Mouse (Mus musculus) left cerebral cortex, postnatal 10 days (tissue): ENCODE data around the gene Dis3l. TPM values are rescaled to one million over a fixed set of nuclear protein-coding genes. Genes with fewer than 3 reads are reported as not detected.
"Not testable (repeated sequence)": the region's sequence is repeated elsewhere in the genome, so short reads cannot be mapped to it uniquely, and the experiment has no call there.

ENCODE experiments used
- DNase-seq, 2 experiments: peaks; one replicate each; pipeline ENCODE4 v3.0.0; 2021 to 2022; ENCODE audit warnings: low spot score in 2 of 2, mixed read lengths in 1 of 2; ENCODE audit errors: extremely low spot score in 1 of 2
- intact Hi-C: fragments of 180-260 bp; cut with DNase I; formaldehyde crosslinking; loops from one replicate; pipeline ENCODE4 v1.15.1; 2025
- total RNA-seq, 2 experiments: library from RNA; stranded (reverse); gene quantifications; 2 replicates each; pipeline ENCODE4 v1.2.3; 2021

Gene Dis3l
- total RNA-seq, 2 experiments from 2014 or later: 28.5 to 30.2 TPM

- DNase-seq: peak; percentile 53 to 85
- intact Hi-C loops: loop anchor here (5.0 kb wide), 2 partner anchors 397 to 622 kb away; partner anchors contain the start of genes Ints14 and Rab11a
These were observed 486 bp downstream of the Dis3l start for GRCm38 (mm10) chr9:64340351-64341253.

DNA sequence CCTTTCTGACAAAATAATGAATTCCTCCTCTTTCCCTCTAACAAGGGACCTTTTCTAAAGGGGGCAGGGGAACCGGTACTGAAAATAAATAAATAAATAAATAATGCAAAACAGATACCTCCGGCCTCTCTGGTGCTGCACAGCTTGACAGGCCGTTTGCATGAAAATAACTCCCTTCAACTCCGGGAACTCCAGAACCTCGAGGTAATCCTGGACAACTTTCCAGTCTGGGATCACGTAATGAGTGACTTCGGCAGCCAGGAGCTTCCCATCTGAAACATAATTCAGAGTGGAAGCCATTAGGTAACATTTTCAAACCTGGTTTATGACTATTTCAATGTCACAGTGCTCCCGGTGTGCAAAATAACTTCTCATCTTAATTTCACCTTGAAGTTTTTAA, 1.7 kb downstream of the Dis3l start:
- DNase-seq: no peak
- intact Hi-C loops: no loop called here

DNA sequence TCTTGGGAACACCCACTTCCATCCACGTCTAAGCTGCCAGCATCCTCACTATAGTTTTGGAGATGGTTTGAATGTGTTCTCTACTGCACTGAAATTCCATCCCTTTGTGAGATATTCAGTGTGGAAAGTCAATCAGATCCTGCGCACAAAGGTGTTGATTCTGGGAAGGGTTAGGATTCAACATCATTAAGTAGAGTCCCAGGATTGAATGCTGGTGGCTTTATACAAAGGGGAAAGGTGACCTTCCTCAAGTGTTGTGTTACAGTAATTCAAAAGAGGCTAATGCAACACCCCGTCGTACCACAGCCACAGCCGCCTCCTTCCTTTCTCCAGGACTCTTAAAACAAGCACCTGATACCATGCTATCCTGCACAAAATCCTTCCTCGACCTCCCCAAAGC, 5.3 kb downstream of the Dis3l start:
- no peak for DNase-seq
- intact Hi-C loops: no loop called here

DNA sequence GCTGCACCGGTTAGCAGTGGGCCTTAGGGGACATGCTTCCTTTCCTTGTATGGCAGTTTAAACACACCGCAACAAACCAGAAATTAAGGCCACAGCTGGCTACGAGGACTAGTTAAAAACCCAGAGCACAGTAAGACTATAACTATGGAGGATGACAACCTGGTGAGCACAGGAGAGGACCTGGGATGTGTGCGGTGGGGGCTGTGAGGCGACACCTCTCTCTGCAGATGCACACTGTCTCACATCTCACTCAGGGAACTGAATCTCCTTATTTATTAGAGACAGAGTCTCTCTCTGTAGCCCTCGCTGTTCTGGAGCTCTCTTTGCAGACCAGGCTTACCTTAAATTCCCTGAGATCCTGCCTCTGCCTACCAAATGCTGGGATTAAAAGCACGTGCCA, 17.1 kb downstream of the Dis3l start:
- intact Hi-C loops: no loop called here
- no peak for DNase-seq

- intact Hi-C loops: no loop called here
- no peak for DNase-seq
These were observed 24.1 kb downstream of the Dis3l start for GRCm38 (mm10) chr9:64316986-64317385.

GRCm38 (mm10) chr9:64314696-64315095, 26.4 kb downstream of the Dis3l start:
- intact Hi-C loops: no loop called here
- no peak for DNase-seq

DNA sequence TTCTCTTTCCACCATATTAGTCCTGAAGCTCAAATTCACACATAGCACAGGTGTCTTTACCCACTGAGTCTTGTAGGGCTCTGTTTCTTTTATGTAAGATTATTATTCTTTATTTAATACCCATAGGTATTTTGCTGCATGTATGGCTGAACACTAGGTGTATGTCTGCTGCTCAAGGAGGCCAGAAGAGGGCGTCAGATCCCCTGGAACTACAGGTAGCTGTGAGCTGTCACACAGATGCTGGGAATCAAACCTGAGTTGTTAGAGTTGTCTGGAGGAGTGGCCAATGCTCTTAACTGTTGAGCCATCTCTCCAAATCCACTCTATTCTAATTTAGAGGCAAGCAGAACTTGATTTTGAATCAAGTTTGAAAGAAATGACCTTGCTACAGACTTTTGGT, 29.0 kb downstream of the Dis3l start:
- intact Hi-C loops: no loop called here
- DNase-seq: no peak

DNA sequence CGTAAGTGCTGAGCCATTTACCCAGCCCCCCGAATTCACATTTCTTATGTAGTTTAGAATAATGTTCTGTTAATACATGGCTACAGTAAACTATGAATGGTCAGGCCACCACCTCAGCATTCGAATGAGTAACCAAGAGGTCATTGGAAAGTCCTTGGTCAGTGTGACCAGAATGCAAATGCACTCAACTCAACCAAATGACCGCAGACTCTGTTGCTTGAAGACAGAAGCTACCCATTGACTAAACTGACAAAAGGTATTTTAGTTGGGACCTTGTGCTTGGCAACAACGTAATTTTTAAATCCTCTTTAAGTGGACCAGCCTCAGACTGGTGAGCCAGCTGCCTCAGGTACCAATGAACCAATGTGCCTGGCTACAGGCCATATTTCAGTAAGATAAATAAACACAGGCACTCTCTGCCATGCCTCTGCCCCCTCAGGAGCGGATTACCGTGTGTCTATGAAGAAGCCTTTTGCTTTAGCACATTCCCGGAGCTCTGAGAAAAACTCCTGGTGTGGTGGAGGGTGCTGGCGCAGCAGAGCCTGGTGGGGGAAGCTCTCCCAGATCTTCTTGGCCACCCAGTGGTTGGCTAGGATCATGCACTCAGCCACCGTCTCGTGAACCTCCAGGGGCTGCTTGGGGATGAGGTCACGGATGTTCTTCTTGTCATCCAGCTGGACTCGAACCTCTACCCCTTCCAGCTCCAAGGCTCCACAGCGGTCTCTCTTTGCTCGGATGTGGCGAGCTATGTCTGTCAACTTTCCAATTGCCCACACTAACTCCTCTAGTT, 29.9 kb downstream of the Dis3l start:
- peak in 1 of 2 experiments; percentile 30 for DNase-seq

GRCm38 (mm10) chr9:64306476-64307312, 34.4 kb downstream of the Dis3l start:
- DNase-seq: no peak

More for the DNA sequence above, 29.9 kb downstream of the Dis3l start:
- intact Hi-C loops: no loop called here

GRCm38 (mm10) chr9:64303086-64303485, 38.0 kb downstream of the Dis3l start:
- intact Hi-C loops, DNase-seq: not testable (repeated sequence)

More at GRCm38 (mm10) chr9:64306476-64307312, 34.4 kb downstream of the Dis3l start:
- intact Hi-C loops: no loop called here

DNA sequence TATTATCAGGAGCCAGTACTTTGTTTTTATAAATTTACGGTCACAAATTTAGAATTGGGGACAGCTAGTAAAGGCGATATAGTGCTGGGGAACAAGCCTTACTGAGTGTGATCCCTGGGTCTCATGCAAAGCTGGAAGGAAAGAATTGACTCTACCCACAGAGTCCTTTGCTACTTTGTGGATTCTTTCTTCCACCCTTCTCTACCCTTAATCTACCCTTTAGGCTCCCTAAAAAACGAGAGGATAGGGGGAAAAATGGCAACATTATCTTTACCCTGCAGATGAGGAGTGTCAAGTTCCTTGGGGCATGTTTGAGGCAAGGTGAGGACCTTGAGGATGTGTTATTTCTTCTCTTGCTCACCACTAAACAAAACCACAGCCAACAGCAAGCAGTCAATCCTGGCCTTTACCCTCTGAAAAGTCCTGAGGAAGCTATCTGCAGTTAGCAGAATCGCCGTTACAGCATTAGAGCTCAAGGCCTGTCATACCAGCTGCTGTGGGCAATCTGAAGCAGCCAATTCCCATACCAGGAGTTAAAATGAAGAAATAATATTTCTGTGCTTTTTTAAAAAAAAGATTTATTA, 58.6 kb downstream of the Dis3l start:
- no peak for DNase-seq
- intact Hi-C loops: no loop called here

DNA sequence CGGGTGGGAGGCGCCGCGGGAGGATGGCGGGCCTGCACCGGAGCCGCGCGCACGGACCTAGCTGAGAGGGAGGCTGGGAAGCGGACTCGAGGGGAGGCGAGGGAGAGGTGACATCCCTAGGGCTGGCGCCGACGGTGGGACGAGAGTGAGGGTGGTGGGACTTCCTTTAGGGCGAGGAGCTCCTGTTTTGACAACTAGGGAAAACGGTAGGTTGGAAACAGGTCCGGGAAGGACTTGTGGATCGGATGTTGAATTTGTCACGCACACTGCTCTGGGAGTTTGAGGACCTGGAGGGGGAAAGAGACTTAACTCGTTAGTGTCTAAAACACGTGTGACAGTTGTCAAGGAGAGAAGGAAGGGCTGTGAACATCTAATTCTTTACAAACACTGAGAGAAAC, 59.3 kb downstream of the Dis3l start:
- intact Hi-C loops: loop anchor here (2.0 kb wide), 1 partner anchor 679 kb away; the partner anchor contains the start of gene Ints14
- DNase-seq: no peak

DNA sequence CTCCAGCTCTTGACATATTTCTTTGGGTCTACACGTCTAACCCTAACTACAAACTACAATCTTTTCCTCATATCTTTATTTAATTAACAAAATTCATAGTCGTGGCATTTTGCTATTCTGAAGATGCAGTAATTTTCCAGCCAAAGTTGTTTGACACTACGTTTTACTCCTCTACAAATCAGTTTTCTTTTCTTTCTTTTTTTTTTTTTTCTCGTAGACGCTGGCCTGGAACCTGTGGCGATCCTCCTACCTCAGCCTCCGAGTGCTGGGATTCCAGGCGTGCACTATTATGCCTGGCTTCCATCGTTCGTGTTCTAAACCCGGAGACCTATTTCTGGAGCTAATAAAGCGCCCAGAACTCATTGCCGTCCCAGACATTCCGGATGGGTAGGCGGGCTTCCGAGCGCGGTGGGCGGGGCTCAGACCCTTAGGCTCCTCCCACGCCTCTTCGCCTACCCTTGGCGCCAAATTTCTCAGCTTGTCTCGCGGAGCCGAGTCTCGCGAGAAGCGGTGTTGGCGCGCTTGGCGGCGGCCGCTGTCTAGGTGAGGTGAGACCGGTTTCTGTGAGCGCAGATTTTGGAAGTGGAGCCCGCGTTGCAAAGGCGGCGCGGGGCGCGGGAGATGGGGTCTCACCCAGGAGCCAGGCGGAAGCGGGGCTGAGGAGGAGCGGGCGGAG, 59.8 kb downstream of the Dis3l start, which contains the start of gene Tipin:
Tipin (plus strand) TSS at position 477 of the 676 bp plus-strand sequence.
- DNase-seq: peak; percentile 91 to 95
- intact Hi-C loops: loop anchor here (2.0 kb wide), 1 partner anchor 680 kb away; the partner anchor contains the start of gene Ints14

- DNase-seq: no peak
These were observed 62.3 kb downstream of the Dis3l start for GRCm38 (mm10) chr9:64278665-64279310.

GRCm38 (mm10) chr9:64277706-64278105, 63.4 kb downstream of the Dis3l start:
- intact Hi-C loops: no loop called here

More at GRCm38 (mm10) chr9:64278665-64279310, 62.3 kb downstream of the Dis3l start:
- intact Hi-C loops: no loop called here

DNA sequence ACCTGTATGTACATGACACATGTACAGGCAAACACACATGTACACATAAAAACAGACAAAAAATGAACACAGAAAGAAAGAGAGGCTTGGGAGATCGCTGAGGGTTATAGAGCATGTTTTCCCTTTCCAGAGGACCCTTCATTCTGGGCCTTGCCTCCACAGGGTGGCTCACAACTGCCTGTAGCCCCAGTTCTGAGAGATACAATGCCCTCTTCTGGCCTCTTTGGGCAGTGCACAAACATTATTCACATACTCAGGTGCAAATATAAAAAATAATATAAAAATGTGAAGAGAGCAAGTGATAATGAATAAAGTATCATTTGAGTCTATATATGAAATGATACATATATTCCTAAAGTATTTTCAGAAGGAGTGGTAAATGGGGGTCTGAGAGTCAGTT, 66.2 kb downstream of the Dis3l start:
- intact Hi-C loops: loop anchor here (5.0 kb wide), 1 partner anchor 138 kb away; no protein-coding TSS in a partner anchor
- DNase-seq: no peak

More at GRCm38 (mm10) chr9:64277706-64278105, 63.4 kb downstream of the Dis3l start:
- DNase-seq: peak; percentile 61 to 62

GRCm38 (mm10) chr9:64274291-64274690, 66.8 kb downstream of the Dis3l start:
- intact Hi-C loops: loop anchor here (5.0 kb wide), 1 partner anchor 137 kb away; no protein-coding TSS in a partner anchor
- no peak for DNase-seq
